Mouse (Mus musculus) heart, adult 2 months (tissue): ENCODE measurements at regions not wholly inside any gene's neighbourhood (a gene's known extent, or its start where the extent isn't known, plus 50 kb on each side); places are given as distances from the start of the nearest gene placed in this dataset.

Experiments used
- DNase-seq, 2 experiments: peaks; one replicate each; pipeline ENCODE4 v3.0.0; 2021
- H3K27ac ChIP-seq: fragments of 200-600 bp; 2 replicates; pipeline ENCODE4 v1.8.1; 2022
- H3K27me3 ChIP-seq: fragments of 200-500 bp; 2 replicates; pipeline ENCODE4 v1.6.1; 2012; ENCODE audit warnings: mild to moderate bottlenecking, low read length, inconsistent platforms, mixed read lengths; ENCODE audit not compliant: control insufficient read depth, insufficient read depth
- H3K36me3 ChIP-seq: fragments of 200-500 bp; 2 replicates; pipeline ENCODE4 v1.6.1; 2012; ENCODE audit warnings: low read length, inconsistent platforms; ENCODE audit not compliant: control insufficient read depth, insufficient read depth
- H3K4me1 ChIP-seq: fragments of 200-500 bp; 2 replicates; pipeline ENCODE4 v1.6.1; 2011; ENCODE audit warnings: low read length; ENCODE audit not compliant: control insufficient read depth, insufficient read depth
- H3K4me3 ChIP-seq: fragments of 200-600 bp; 2 replicates; pipeline ENCODE4 v1.8.1; 2022
- H3K79me2 ChIP-seq: fragments of 200-500 bp; replicated peaks from 2 replicates; pipeline ENCODE4 v1.6.1; 2012; ENCODE audit warnings: mild to moderate bottlenecking, inconsistent platforms, low read length, moderate library complexity, mixed read lengths; ENCODE audit not compliant: control insufficient read depth, insufficient read depth
- H3K9ac ChIP-seq: fragments of 200-500 bp; 2 replicates; pipeline ENCODE4 v1.6.1; 2012; ENCODE audit warnings: low read depth, mild to moderate bottlenecking, control low read depth, inconsistent platforms, low read length, mixed read lengths
- CTCF ChIP-seq: fragments of 200-600 bp; IDR thresholded peaks from 2 replicates; pipeline ENCODE4 v1.8.1; 2022; ENCODE audit warnings: antibody characterized with exemption, mild to moderate bottlenecking, moderate library complexity
- EP300 ChIP-seq: fragments of 200-500 bp; IDR thresholded peaks from 2 replicates; pipeline ENCODE4 v1.6.1; 2011; ENCODE audit warnings: low read depth, low read length, control low read depth; ENCODE audit not compliant: insufficient read depth
- POLR2A ChIP-seq: fragments of 200-500 bp; IDR thresholded peaks from 2 replicates; pipeline ENCODE4 v1.6.1; 2011; ENCODE audit warnings: mild to moderate bottlenecking, low read depth, low read length, control low read depth; ENCODE audit not compliant: insufficient read depth
- WGBS: fragments of 180-500 bp; shearing (Covaris S2); methylation state at CpG from one replicate; pipeline ENCODE4 v1.1.7; 2018; 5-methylcytosine and 5-hydroxymethylcytosine counted together
- intact Hi-C: fragments of 180-260 bp; cut with DNase I; formaldehyde crosslinking; loops from one replicate; pipeline ENCODE4 v1.15.1; 2025

DNA sequence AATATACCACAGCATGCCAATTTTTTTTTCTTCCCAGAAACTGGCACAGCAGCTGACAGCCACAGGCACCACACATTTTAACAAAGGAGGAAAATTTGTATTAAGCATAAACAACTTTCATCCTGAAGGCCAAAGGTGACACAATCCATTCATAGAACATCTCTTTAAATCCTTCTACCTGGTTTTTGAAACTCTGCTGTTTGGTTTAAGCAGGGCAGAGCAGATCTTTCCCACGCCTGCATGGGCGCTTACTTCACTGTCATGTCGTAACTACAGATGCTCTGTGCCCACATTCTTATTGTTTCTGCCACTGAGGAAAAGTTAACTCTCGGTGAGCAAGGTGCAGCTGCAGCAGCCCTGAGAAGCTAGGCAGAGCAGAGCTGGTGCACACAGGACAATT, 234.8 kb downstream of the Efnb2 start:
- Histone ChIP-seq H3K9ac (no peak overlapping the region), H3K36me3 (no peaks in the 10 kb centered on the region), H3K27me3 (no peaks in the 10 kb centered on the region), H3K79me2 (no peaks in the 10 kb centered on the region), H3K4me3 (no peak overlapping the region), H3K4me1 (no peaks in the 10 kb centered on the region), H3K27ac (no peak overlapping the region)
- intact Hi-C loops = no loop called here
- TF ChIP-seq EP300 (no peak), CTCF (no peak)
- 87% methylated on average over 4 of the region's 4 CpGs for WGBS
- DNase-seq = no peak

GRCm38 (mm10) chr8:8423443-8423842, 237.6 kb downstream of the Efnb2 start:
- intact Hi-C loops = no loop called here
- Histone ChIP-seq H3K36me3 (no peaks in the 10 kb centered on the region), H3K4me3 (no peak overlapping the region), H3K4me1 (no peaks in the 10 kb centered on the region), H3K9ac (no peak overlapping the region), H3K27ac (no peak overlapping the region), H3K79me2 (no peaks in the 10 kb centered on the region), H3K27me3 (no peaks in the 10 kb centered on the region)
- 97% methylated on average over 2 of the region's 2 CpGs for WGBS
- no peak for TF ChIP-seq POLR2A
- TF ChIP-seq EP300 = no peak
- no peak for DNase-seq

- Histone ChIP-seq H3K36me3 (no peaks in the 10 kb centered on the region), H3K4me1 (no peaks in the 10 kb centered on the region), H3K9ac (no peak overlapping the region), H3K27ac (no peak overlapping the region), H3K4me3 (no peak overlapping the region), H3K79me2 (no peaks in the 10 kb centered on the region), H3K27me3 (no peaks in the 10 kb centered on the region)
- DNase-seq = peak; percentile 35 to 66
- TF ChIP-seq POLR2A (no peak), EP300 (no peak), CTCF (no peak)
- intact Hi-C loops = no loop called here
- WGBS = 56% methylated on average over 5 of the region's 5 CpGs
Measured at GRCm38 (mm10) chr8:8421713-8422112, 239.3 kb downstream of the Efnb2 start.

GRCm38 (mm10) chr8:8419360-8420330, 241.4 kb downstream of the Efnb2 start:
- WGBS = 77% methylated on average over 15 of the region's 15 CpGs
- no peak for TF ChIP-seq EP300
- no peak for TF ChIP-seq POLR2A
- TF ChIP-seq CTCF = no peak

DNA sequence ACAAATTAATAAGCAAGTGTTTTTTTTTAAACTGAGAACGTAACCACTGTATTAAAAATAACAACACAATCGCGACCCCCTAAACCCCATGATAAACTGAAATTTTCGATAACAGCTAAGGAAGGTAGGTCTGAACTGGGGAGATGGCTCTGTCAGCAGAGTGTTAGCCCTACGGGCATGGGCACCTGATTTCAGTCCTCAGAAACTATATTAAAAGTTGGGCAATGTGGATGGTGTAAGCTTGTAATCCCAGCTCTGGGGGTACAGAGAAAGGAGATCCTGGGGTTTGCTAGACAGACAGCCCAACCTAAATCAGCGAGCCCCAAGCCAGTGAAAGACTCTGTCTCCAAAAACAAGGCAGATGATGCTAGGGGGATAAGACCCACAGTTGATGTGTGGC, 242.1 kb downstream of the Efnb2 start:
- Histone ChIP-seq H3K79me2 (no peaks in the 10 kb centered on the region), H3K4me1 (no peaks in the 10 kb centered on the region), H3K9ac (no peak overlapping the region), H3K27me3 (no peaks in the 10 kb centered on the region), H3K4me3 (no peak overlapping the region), H3K36me3 (no peaks in the 10 kb centered on the region), H3K27ac (no peak overlapping the region)
- DNase-seq = no peak
- TF ChIP-seq CTCF (no peak), POLR2A (no peak), EP300 (no peak)
- 90% methylated on average over 6 of the region's 6 CpGs for WGBS
- intact Hi-C loops = no loop called here

More at GRCm38 (mm10) chr8:8419360-8420330, 241.4 kb downstream of the Efnb2 start:
- Histone ChIP-seq H3K79me2 (no peaks in the 10 kb centered on the region), H3K27me3 (no peaks in the 10 kb centered on the region), H3K4me1 (no peaks in the 10 kb centered on the region), H3K9ac (no peak overlapping the region), H3K27ac (no peak overlapping the region), H3K4me3 (no peak overlapping the region), H3K36me3 (no peaks in the 10 kb centered on the region)
- intact Hi-C loops = no loop called here
- DNase-seq = no peak

DNA sequence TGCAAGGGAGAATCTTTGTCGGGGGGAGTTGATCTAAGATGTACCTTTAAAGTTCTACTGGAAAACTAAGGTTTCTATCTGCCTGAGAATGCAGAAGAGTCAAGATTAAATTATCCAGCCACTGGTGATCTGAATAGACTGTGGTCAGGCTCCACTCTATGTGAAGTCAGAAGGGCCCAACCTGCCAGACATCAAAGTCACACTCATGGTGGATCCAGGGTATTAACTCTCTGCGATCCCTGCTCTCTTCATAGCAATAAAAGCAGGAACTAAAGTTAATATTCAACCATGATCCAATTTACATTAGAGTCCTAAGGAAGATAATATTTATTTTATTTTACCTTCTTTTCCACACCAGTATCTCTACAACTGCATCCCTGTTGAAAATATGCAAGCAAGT, 242.5 kb downstream of the Efnb2 start:
- Histone ChIP-seq H3K4me1 (no peaks in the 10 kb centered on the region), H3K36me3 (no peaks in the 10 kb centered on the region), H3K27me3 (no peaks in the 10 kb centered on the region), H3K27ac (no peak overlapping the region), H3K9ac (no peak overlapping the region), H3K4me3 (no peak overlapping the region), H3K79me2 (no peaks in the 10 kb centered on the region)
- intact Hi-C loops = no loop called here
- 95% methylated on average over 2 of the region's 2 CpGs for WGBS
- no peak for TF ChIP-seq CTCF
- no peak for TF ChIP-seq EP300
- TF ChIP-seq POLR2A = no peak
- DNase-seq = no peak
